Mouse (Mus musculus) liver, embryonic 14.5 days (tissue): ENCODE measurements around the gene Zc3h12c.

Experiments
- CTCF ChIP-seq: IDR thresholded peaks from 2 replicates; pipeline ENCODE4 v1.5.1; 2016; ENCODE audit warnings: antibody characterized with exemption, low read depth, control low read depth
- EP300 ChIP-seq: IDR thresholded peaks from 2 replicates; pipeline ENCODE4 v1.6.1; 2016; ENCODE audit warnings: antibody characterized with exemption, low read depth

GRCm38 (mm10) chr9:52170671-52171070 is 2.3 kb upstream of the Zc3h12c start:
- TF ChIP-seq CTCF (no peak), EP300 (no peak)
